Mouse (Mus musculus) C2C12 (cell line): Measurements from ENCODE around the gene Khdc4.

Experiments
- CEBPB ChIP-seq: IDR thresholded peaks from one replicate; pipeline ENCODE4 v1.6.1; 2011; ENCODE audit warnings: low read depth, mild to moderate bottlenecking, control low read depth, moderate library complexity
- CTCF ChIP-seq: IDR thresholded peaks from one replicate; pipeline ENCODE4 v1.5.1; 2011; ENCODE audit not compliant: control insufficient read depth, insufficient read depth, insufficient read length
- FOSL1 ChIP-seq: IDR thresholded peaks from one replicate; pipeline ENCODE4 v1.8.0; 2011; ENCODE audit warnings: mild to moderate bottlenecking, low read length; ENCODE audit not compliant: poor library complexity, insufficient read depth, severe bottlenecking
- MAX ChIP-seq: IDR thresholded peaks from one replicate; pipeline ENCODE4 v1.6.1; 2011; ENCODE audit warnings: mild to moderate bottlenecking, control low read depth
- MYOD1 ChIP-seq: IDR thresholded peaks from one replicate; pipeline ENCODE4 v1.6.1; 2011; ENCODE audit warnings: low read depth; ENCODE audit not compliant: control insufficient read depth, insufficient read length
- MYOG ChIP-seq: IDR thresholded peaks from one replicate; pipeline ENCODE4 v1.6.1; 2011; ENCODE audit not compliant: control insufficient read depth, insufficient read length; ENCODE audit errors: extremely low read depth
- USF1 ChIP-seq: IDR thresholded peaks from one replicate; pipeline ENCODE4 v1.6.1; 2011; ENCODE audit warnings: low read depth, mild to moderate bottlenecking, control low read depth, moderate library complexity

- peak; percentile 14 for TF ChIP-seq CTCF
- TF ChIP-seq MAX: no peak
- no peak for TF ChIP-seq MYOD1
- TF ChIP-seq USF1: no peak
- TF ChIP-seq CEBPB: no peak
- TF ChIP-seq MYOG: no peak
- no peak for TF ChIP-seq FOSL1
Measured at GRCm38 (mm10) chr3:88677399-88677798, 8.2 kb upstream of the Khdc4 start.
